27 mouse cellular contexts compared by ENCODE assay signal in the genomic region with DNA sequence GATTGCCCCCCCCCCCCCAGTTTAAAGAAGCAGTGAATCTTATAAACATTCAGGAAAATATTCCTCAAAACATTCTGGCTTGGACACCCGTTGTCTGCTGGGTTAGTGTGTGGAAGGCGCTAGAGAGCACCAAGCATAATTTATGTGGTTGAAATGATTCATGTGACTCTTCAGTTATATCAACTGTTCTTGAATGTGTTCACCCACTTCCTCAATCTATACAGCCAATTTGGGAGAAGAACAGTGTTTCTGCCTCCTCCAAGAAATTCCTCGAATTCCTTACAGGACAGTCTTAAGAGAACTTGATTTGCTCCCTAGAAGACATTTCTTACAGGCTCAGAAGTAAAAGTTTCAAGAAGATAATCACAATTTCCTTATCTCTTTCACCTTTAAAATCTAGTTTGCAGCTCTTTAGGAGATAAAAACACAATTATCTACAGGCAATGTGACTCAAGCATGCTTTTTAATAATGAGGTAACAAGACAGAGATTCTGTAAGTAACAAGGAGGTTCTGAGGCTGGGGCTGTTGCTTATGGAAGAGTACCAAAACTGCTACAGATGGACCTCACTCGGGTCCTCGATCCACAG. TPM values are rescaled to one million over a fixed set of nuclear protein-coding genes. Genes with fewer than 3 reads are reported as not detected.
DNase-seq lines count a peak whose midpoint lies in the region; ATAC-seq and TF ChIP-seq lines count a peak whose summit lies in the region.
"Had no signal": no experiment of that assay in that cellular context is flagged by ENCODE, and none has a peak within 500 bp of the region (broad histone marks: within the 10 kb centered on the region; RNA-seq: fewer than 3 reads in every experiment).

No protein-coding gene starts in this region.

- WGBS in midbrain, embryonic 11.5 days = 90% methylated on average over 5 of the region's 5 CpGs
- 88% methylated on average over 5 of the region's 5 CpGs for WGBS in midbrain, embryonic 16.5 days
- 88% methylated on average over 5 of the region's 5 CpGs for WGBS in forebrain, embryonic 15.5 days

- no peak overlapping the region for H3K4me3 ChIP-seq in midbrain, embryonic 11.5 days (ENCODE audit: low read depth, low read length)
- no peak overlapping the region for H3K4me3 ChIP-seq in midbrain, embryonic 16.5 days (ENCODE audit: low read depth, low read length)
- H3K4me3 ChIP-seq in MEL (ENCODE audit: control insufficient read depth in 1 of 2, insufficient read depth in 1 of 2, low read depth in 2 of 2, low read length in 2 of 2) = peak overlapping the region in 1 of 2 experiments; percentile 24; a peak in 1 of 4 replicates
- H3K4me3 ChIP-seq in forebrain, embryonic 15.5 days = no peak overlapping the region
- H3K4me3 ChIP-seq: embryonic facial prominence, embryonic 10.5 days; embryonic facial prominence, embryonic 12.5 days; erythroblast, embryonic 14.5 days; forebrain, embryonic 10.5 days; forebrain, embryonic 12.5 days had no signal

- H3K79me2 ChIP-seq in MEL (ENCODE audit: control insufficient read depth, insufficient read depth, low read length, poor library complexity) = no peaks in the 10 kb centered on the region

- no peaks in the 10 kb centered on the region for H3K4me1 ChIP-seq in midbrain, embryonic 11.5 days (ENCODE audit: control insufficient read depth, insufficient read depth, low read length)
- no peaks in the 10 kb centered on the region for H3K4me1 ChIP-seq in midbrain, embryonic 16.5 days (ENCODE audit: control insufficient read depth, insufficient read depth, low read length)
- H3K4me1 ChIP-seq in MEL (ENCODE audit: control insufficient read depth in 1 of 2, insufficient read depth in 2 of 2, low read length in 2 of 2) = peaks cover 13 to 16% of the 10 kb centered on the region in 2 experiments; a peak in 3 of 4 replicates
- no peaks in the 10 kb centered on the region for H3K4me1 ChIP-seq in forebrain, embryonic 15.5 days
- H3K4me1 ChIP-seq: embryonic facial prominence, embryonic 10.5 days; embryonic facial prominence, embryonic 12.5 days; forebrain, embryonic 10.5 days; forebrain, embryonic 12.5 days had no signal

- H3K9me3 ChIP-seq in midbrain, embryonic 11.5 days (ENCODE audit: control insufficient read depth, low read length) = no peaks in the 10 kb centered on the region
- no peaks in the 10 kb centered on the region for H3K9me3 ChIP-seq in midbrain, embryonic 16.5 days (replicated peaks; ENCODE audit: control insufficient read depth, low read length, poor library complexity, severe bottlenecking)
- no peaks in the 10 kb centered on the region for H3K9me3 ChIP-seq in MEL (replicated peaks; ENCODE audit: insufficient read depth, low read length)
- no peaks in the 10 kb centered on the region for H3K9me3 ChIP-seq in forebrain, embryonic 15.5 days
- H3K9me3 ChIP-seq: embryonic facial prominence, embryonic 10.5 days; embryonic facial prominence, embryonic 12.5 days; forebrain, embryonic 10.5 days; forebrain, embryonic 12.5 days had no signal

- no peak overlapping the region for H3K27ac ChIP-seq in midbrain, embryonic 11.5 days (ENCODE audit: low read depth, low read length)
- no peak overlapping the region for H3K27ac ChIP-seq in midbrain, embryonic 16.5 days (ENCODE audit: low read length)
- no peak overlapping the region for H3K27ac ChIP-seq in MEL (ENCODE audit: control insufficient read depth, low read depth, low read length)
- no peak overlapping the region for H3K27ac ChIP-seq in forebrain, embryonic 15.5 days (replicated peaks)
- H3K27ac ChIP-seq: embryonic facial prominence, embryonic 10.5 days; embryonic facial prominence, embryonic 12.5 days; forebrain, embryonic 10.5 days; forebrain, embryonic 12.5 days had no signal

- peak; percentile 41 for DNase-seq in midbrain, embryonic 11.5 days (ENCODE audit: low spot score, missing footprints)
- DNase-seq in MEL (ENCODE audit: low read depth, low spot score) (peak; percentile 54), ZHBTc4 (ENCODE audit: low read depth, low spot score) (peak; percentile 45)
- peak; percentile 14 for DNase-seq in mesoderm, embryonic 11.5 days (ENCODE audit: low read depth, low spot score)
- no peak for DNase-seq in cerebellum, adult 9-11 months
- DNase-seq in B cell, adult 2 months = no peak
- DNase-seq: adrenal gland, adult 8-10 months; adrenal gland, postnatal 14 days; adrenal gland, postnatal 36 days; cerebellum, adult 11-12 months; cerebellum, adult 2 months; cerebellum, adult 9-10 months; cerebellum, postnatal 14 days; cerebellum, postnatal 36 days; forebrain, postnatal 0 days had no signal

- no peak overlapping the region for H3K9ac ChIP-seq in midbrain, embryonic 11.5 days (ENCODE audit: low read length)
- no peak overlapping the region for H3K9ac ChIP-seq in midbrain, embryonic 16.5 days (ENCODE audit: low read depth, low read length)
- no peak overlapping the region for H3K9ac ChIP-seq in MEL (ENCODE audit: control insufficient read depth, low read depth, low read length, poor library complexity, severe bottlenecking)
- H3K9ac ChIP-seq in forebrain, embryonic 15.5 days (replicated peaks) = no peak overlapping the region
- H3K9ac ChIP-seq: embryonic facial prominence, embryonic 12.5 days; forebrain, embryonic 12.5 days; forebrain, postnatal 0 days had no signal

- H3K36me3 ChIP-seq in midbrain, embryonic 11.5 days (ENCODE audit: control insufficient read depth, insufficient read depth, low read length) = no peaks in the 10 kb centered on the region
- H3K36me3 ChIP-seq in midbrain, embryonic 16.5 days (ENCODE audit: control insufficient read depth, insufficient read depth, low read length) = no peaks in the 10 kb centered on the region
- H3K36me3 ChIP-seq in MEL (ENCODE audit: control insufficient read depth in 1 of 2, insufficient read depth in 2 of 2, low read length in 2 of 2) = peaks cover 0 to 12% of the 10 kb centered on the region in 2 experiments; a peak in 2 of 4 replicates
- no peaks in the 10 kb centered on the region for H3K36me3 ChIP-seq in forebrain, embryonic 15.5 days
- H3K36me3 ChIP-seq: embryonic facial prominence, embryonic 10.5 days; embryonic facial prominence, embryonic 12.5 days; forebrain, embryonic 10.5 days; forebrain, embryonic 12.5 days had no signal

- no peak overlapping the region for H3K4me2 ChIP-seq in midbrain, embryonic 11.5 days
- H3K4me2 ChIP-seq in midbrain, embryonic 16.5 days (ENCODE audit: low read length) = no peak overlapping the region
- no peak overlapping the region for H3K4me2 ChIP-seq in forebrain, embryonic 15.5 days (replicated peaks)
- H3K4me2 ChIP-seq: embryonic facial prominence, embryonic 12.5 days; forebrain, embryonic 12.5 days had no signal

- peak in 1 of 3 experiments; percentile 11; a peak in 1 of 6 replicates for TF ChIP-seq CTCF in MEL (IDR thresholded peaks at IDR 0.05 in 2 of 3, conservative IDR thresholded peaks at IDR 0.05 in 1 of 3; ENCODE audit: control insufficient read depth in 1 of 3, insufficient read depth in 1 of 3, low read depth in 2 of 3, low read length in 3 of 3, poor library complexity in 1 of 3, severe bottlenecking in 1 of 3)

- H3K27me3 ChIP-seq in midbrain, embryonic 11.5 days (ENCODE audit: control insufficient read depth, insufficient read depth, low read length) = no peaks in the 10 kb centered on the region
- no peaks in the 10 kb centered on the region for H3K27me3 ChIP-seq in midbrain, embryonic 16.5 days (ENCODE audit: control insufficient read depth, insufficient read depth, low read depth, low read length)
- 0 out of 4 replicates have a peak, but pooled peaks cover 0 to 1% of the 10 kb centered on the region in 2 experiments for H3K27me3 ChIP-seq in MEL (ENCODE audit: control insufficient read depth in 1 of 2, insufficient read depth in 2 of 2, low read length in 2 of 2)
- no peaks in the 10 kb centered on the region for H3K27me3 ChIP-seq in forebrain, embryonic 15.5 days
- H3K27me3 ChIP-seq: embryonic facial prominence, embryonic 12.5 days; forebrain, embryonic 12.5 days had no signal

- no peak for TF ChIP-seq POLR2A in MEL (IDR thresholded peaks at IDR 0.05; ENCODE audit: control insufficient read depth in 1 of 2, insufficient read depth in 1 of 2, low read depth in 1 of 2, low read length in 2 of 2, poor library complexity in 1 of 2)

- peak; percentile 27 to 56; a peak in 3 of 4 replicates for TF ChIP-seq EP300 in MEL (IDR thresholded peaks at IDR 0.05; ENCODE audit: low read depth in 1 of 2, low read length in 2 of 2)

- TF ChIP-seq RAD21 in MEL (IDR thresholded peaks at IDR 0.05; ENCODE audit: low read depth, low read length) = no peak

- ATAC-seq in midbrain, embryonic 11.5 days (ENCODE audit: low FRiP score) = no peak
- no peak for ATAC-seq in midbrain, embryonic 16.5 days
- ATAC-seq in forebrain, embryonic 15.5 days (replicated peaks) = no peak
- ATAC-seq: activated CD4-positive, CD25-positive, alpha-beta regulatory T cell, adult 4 months; forebrain, embryonic 14.5 days; forebrain, postnatal 0 days; Patski had no signal

TF ChIP-seq in MEL, 35 proteins besides CTCF, POLR2A, EP300 and RAD21:
- TF ChIP-seq GATA1 (IDR thresholded peaks at IDR 0.05; ENCODE audit: low read depth, low read length) (peak; percentile 68), ZC3H11A (IDR thresholded peaks at IDR 0.05; ENCODE audit: low read depth, low read length) (no peak), GABPA (IDR thresholded peaks at IDR 0.05; ENCODE audit: low read depth, low read length) (no peak), ELF1 (IDR thresholded peaks at IDR 0.05; ENCODE audit: low read depth, low read length) (0 out of 2 replicates have a peak, but pooled peaks have one; percentile 55), USF1 (IDR thresholded peaks at IDR 0.05; ENCODE audit: low read depth, low read length) (peak; percentile 49; the same call in 1 of the 2 replicates), RCOR1 (IDR thresholded peaks at IDR 0.05; ENCODE audit: low read depth, low read length) (peak; percentile 61; the same call in 1 of the 2 replicates), MXI1 (IDR thresholded peaks at IDR 0.05; ENCODE audit: low read depth, low read length) (0 out of 2 replicates have a peak, but pooled peaks have one; percentile 29), MAX (IDR thresholded peaks at IDR 0.05; ENCODE audit: low read length) (0 out of 2 replicates have a peak, but pooled peaks have one; percentile 8), TBP (IDR thresholded peaks at IDR 0.05; ENCODE audit: low read depth, low read length) (peak; percentile 72), MYB (IDR thresholded peaks at IDR 0.05; ENCODE audit: low read depth, low read length) (peak; percentile 25; the same call in 1 of the 2 replicates)
TF ChIP-seq in MEL: peak in this region for 8.

RNA-seq across cellular contexts. Expression of gene Pdcd1, which starts 34.1 kb away (rescaled TPM):
- 0.29 TPM in 1 of 2 replicates, not detected in the other for polyA plus RNA-seq in midbrain, embryonic 11.5 days (2014; fragmentation: Nextera tagmentation; extraction: Ambion mirVana)
- not detected in 2 replicates for polyA plus RNA-seq in midbrain, embryonic 16.5 days (2015; fragmentation: Nextera tagmentation; extraction: Ambion mirVana)
- 0.20 TPM in 1 of 2 replicates, not detected in the other for total RNA-seq in MEL (2012; rRNA removed)
- polyA plus RNA-seq in MEL (2012; ENCODE audit: insufficient read depth in 1 of 2, insufficient read length in 2 of 2, low read depth in 1 of 2, low replicate concordance in 2 of 2, missing spikeins in 1 of 2) = under 1 TPM in 1 of 2 experiments, not detected in 1; 0.13 TPM
- not detected in 2 replicates for polyA plus RNA-seq in forebrain, embryonic 15.5 days (2015; fragmentation: Nextera tagmentation; extraction: Ambion mirVana)
- total RNA-seq: adrenal gland, postnatal 14 days; common myeloid progenitor, adult 5-6 weeks; forebrain, postnatal 0 days had no signal
- polyA plus RNA-seq: C2C12; embryonic facial prominence, embryonic 10.5 days; embryonic facial prominence, embryonic 12.5 days; erythroblast, embryonic 14.5 days; forebrain, embryonic 14.5 days; forebrain, postnatal 0 days; Patski had no signal

Comparison
In these comparisons a context has a peak if more than half of its experiments do, and no peak if none do; other contexts are left out.
1. DNase-seq: peak in midbrain, embryonic 11.5 days (single experiment), MEL (single experiment), ZHBTc4 (single experiment) and mesoderm, embryonic 11.5 days (single experiment); none in cerebellum, adult 9-11 months (single experiment) and B cell, adult 2 months (0 of 2).